Mouse (Mus musculus) ES-E14 (cell line): ENCODE measurements around the gene Gabra5. TPM values are rescaled to one million over a fixed set of nuclear protein-coding genes. Genes with fewer than 3 reads are reported as not detected.

Experiments used
- DNase-seq: peaks from one replicate; pipeline ENCODE4 v3.0.0-alpha.2; 2013; ENCODE audit warnings: low read depth, low spot score
- H3K27ac ChIP-seq: 2 replicates; pipeline ENCODE4 v1.5.1; 2012; ENCODE audit warnings: low read depth, mild to moderate bottlenecking, low read length, moderate library complexity, mixed read lengths; ENCODE audit not compliant: poor library complexity, insufficient read depth, severe bottlenecking
- H3K36me3 ChIP-seq: 2 replicates; pipeline ENCODE4 v1.6.1; 2012; ENCODE audit warnings: mild to moderate bottlenecking, low read length, moderate library complexity, mixed read lengths; ENCODE audit not compliant: control insufficient read depth, poor library complexity, insufficient read depth, severe bottlenecking
- H3K4me1 ChIP-seq, 2 experiments: fragments of 150-350 bp in 1 of 2; sonication (generic) in 1 of 2; 2 replicates each; pipeline ENCODE4 v1.6.1; 2012; ENCODE audit warnings: low read length in 2 of 2, mild to moderate bottlenecking in 1 of 2, mixed read lengths in 1 of 2; ENCODE audit not compliant: control insufficient read depth in 2 of 2, insufficient read depth in 2 of 2, poor library complexity in 1 of 2
- H3K4me3 ChIP-seq, 2 experiments: fragments of 150-350 bp in 1 of 2; sonication (generic) in 1 of 2; 2 replicates each; pipeline ENCODE4 v1.5.1; 2012; ENCODE audit warnings: low read length in 2 of 2, low read depth in 1 of 2, mild to moderate bottlenecking in 1 of 2, mixed read lengths in 1 of 2; ENCODE audit not compliant: insufficient read depth in 1 of 2, poor library complexity in 1 of 2, severe bottlenecking in 1 of 2
- H3K9ac ChIP-seq: 2 replicates; pipeline ENCODE4 v1.6.1; 2012; ENCODE audit warnings: low read depth, mild to moderate bottlenecking, low read length, mixed read lengths; ENCODE audit not compliant: poor library complexity, insufficient read depth, severe bottlenecking
- H3K9me3 ChIP-seq: fragments of 150-350 bp; sonication (generic); 2 replicates; pipeline ENCODE4 v1.6.1; 2012; ENCODE audit warnings: low read depth, mild to moderate bottlenecking, low read length; ENCODE audit not compliant: control insufficient read depth, insufficient read depth
- CHD2 ChIP-seq: IDR thresholded peaks from 2 replicates; pipeline ENCODE4 v1.6.1; 2014; ENCODE audit warnings: mild to moderate bottlenecking, low read depth, low read length, inconsistent platforms
- HCFC1 ChIP-seq: IDR thresholded peaks from 2 replicates; pipeline ENCODE4 v1.6.1; 2012; ENCODE audit warnings: low read length, inconsistent platforms, borderline replicate concordance; ENCODE audit not compliant: insufficient read depth
- MAFK ChIP-seq: IDR thresholded peaks from 2 replicates; pipeline ENCODE4 v1.6.1; 2014; ENCODE audit warnings: mild to moderate bottlenecking, low read depth, low read length, inconsistent platforms; ENCODE audit not compliant: insufficient read depth
- ZC3H11A ChIP-seq: IDR thresholded peaks from 2 replicates; pipeline ENCODE4 v1.6.1; 2012; ENCODE audit warnings: low read depth, mild to moderate bottlenecking, inconsistent platforms, low read length, borderline replicate concordance
- ZNF384 ChIP-seq: IDR thresholded peaks from 2 replicates; pipeline ENCODE4 v1.6.1; 2012; ENCODE audit warnings: low read depth, low read length, inconsistent platforms
- in situ Hi-C, 2 experiments: fragments of 600-800 bp; cut with MboI; formaldehyde crosslinking; loops; one replicate each; pipeline ENCODE4 v1.15.1; 2025; ENCODE audit warnings: low sequenced_read_pairs in 2 of 2, inconsistent platforms in 1 of 2; ENCODE audit not compliant: unreplicated experiment in 2 of 2
- total RNA-seq: library from RNA; depleted of rRNA; stranded (reverse); fragments of 300-350 nt; gene quantifications from 2 replicates; pipeline ENCODE4 v1.2.3, GENCODE M21; 2012

Gene Gabra5
- total RNA-seq, 1 experiment, result 0.49 TPM

DNA sequence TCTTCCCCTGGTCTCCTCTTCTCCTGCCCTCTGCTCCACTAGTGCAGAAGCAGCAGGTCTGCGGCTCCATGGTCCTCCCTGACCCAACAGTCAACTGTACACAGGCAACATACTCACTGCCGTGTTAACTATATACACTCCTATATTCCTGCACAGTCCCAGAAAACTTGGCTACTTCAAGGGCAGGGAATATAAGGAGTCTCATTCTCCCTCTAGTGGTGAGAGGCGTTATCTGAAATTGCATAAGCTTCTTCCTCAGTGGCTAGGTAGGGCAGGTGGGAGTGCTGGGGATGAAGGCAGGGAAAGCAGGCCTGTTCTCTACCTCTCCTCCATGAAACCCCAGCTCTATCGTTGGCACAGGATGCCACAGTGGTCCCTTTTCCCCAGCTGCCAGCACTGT is 125.7 kb downstream of the Gabra5 start:
- in situ Hi-C loops, result no loop called here
- DNase-seq, result peak; percentile 57
- Histone ChIP-seq H3K9me3 (no peaks in the 10 kb centered on the region), H3K27ac (no peak overlapping the region), H3K4me1 (no peaks in the 10 kb centered on the region), H3K36me3 (no peaks in the 10 kb centered on the region), H3K4me3 (no peak overlapping the region), H3K9ac (no peak overlapping the region)
- TF ChIP-seq ZNF384 (no peak), CHD2 (no peak), HCFC1 (no peak), ZC3H11A (no peak)

DNA sequence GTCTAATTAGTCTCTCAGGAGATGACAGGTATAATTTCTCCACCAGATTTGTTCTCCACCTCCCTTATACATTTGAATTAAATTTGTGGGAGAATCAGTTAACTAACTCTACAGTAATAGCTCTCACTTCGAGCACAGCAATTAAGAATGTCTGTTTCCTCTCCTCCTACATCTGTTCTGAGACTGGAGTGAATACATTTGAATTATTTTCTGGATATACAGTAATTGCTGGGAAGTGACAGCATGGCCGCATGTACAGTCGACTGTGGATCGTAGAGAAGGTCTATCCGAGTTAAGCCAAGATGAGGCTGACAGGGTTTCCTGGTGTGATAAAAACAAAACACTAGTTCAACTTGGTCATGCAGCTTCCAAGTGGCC is 143.9 kb downstream of the Gabra5 start:
- Histone ChIP-seq H3K27ac (no peak overlapping the region), H3K4me1 (no peaks in the 10 kb centered on the region), H3K4me3 (no peak overlapping the region), H3K36me3 (no peaks in the 10 kb centered on the region), H3K9me3 (no peaks in the 10 kb centered on the region), H3K9ac (no peak overlapping the region)
- in situ Hi-C loops, result no loop called here
- no peak for DNase-seq
- TF ChIP-seq ZC3H11A, result no peak
- no peak for TF ChIP-seq MAFK
- no peak for TF ChIP-seq CHD2
- TF ChIP-seq ZNF384, result no peak

DNA sequence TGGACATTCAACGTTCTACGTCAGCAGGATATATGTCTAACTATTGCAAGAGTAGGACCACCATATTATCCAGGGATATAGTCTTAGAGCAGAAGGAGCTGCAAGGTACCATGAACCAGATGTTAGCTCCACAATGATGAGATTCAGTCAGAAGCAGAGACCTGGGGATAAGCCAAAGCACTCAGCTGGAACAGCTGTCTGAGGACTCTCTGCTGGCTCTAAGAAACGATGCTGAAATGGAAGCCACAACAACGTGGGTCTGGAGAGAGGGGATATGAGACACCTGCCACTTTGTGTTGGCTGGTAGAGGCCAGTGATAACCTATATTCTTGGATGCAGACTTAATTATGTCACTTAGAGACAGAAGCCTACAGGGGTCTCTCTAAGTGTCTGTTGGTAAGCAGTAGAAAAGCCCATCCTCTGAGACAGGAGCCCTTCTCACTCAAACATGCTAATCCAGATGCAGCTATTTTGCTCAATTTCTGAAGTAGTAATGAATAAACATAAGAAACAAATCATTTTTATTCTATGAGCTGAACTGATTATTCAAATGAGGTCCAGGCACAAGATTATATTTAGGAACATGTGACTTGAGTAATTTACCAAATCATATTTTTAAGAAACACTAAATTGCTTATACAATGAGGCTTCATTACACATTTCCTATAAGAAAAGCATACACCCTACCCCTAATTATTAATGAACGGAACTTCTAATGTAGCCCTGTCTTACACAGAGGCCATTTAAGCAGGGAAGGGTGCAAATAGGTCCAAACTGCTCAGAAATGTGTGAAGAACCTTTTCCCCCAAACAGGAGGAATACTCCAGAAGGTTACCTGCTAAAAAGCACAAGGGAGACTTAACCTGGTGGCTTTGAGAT is 144.5 kb downstream of the Gabra5 start:
- H3K36me3 ChIP-seq, result no peaks in the 10 kb centered on the region
- no peak overlapping the region for H3K9ac ChIP-seq
- H3K4me3 ChIP-seq, result no peak overlapping the region
- in situ Hi-C loops, result no loop called here
- no peak for DNase-seq
- H3K27ac ChIP-seq, result no peak overlapping the region
- no peak for TF ChIP-seq MAFK
- no peak for TF ChIP-seq CHD2
- no peak for TF ChIP-seq ZC3H11A
- no peak for TF ChIP-seq ZNF384
- no peak for TF ChIP-seq HCFC1
- no peaks in the 10 kb centered on the region for H3K4me1 ChIP-seq
- no peaks in the 10 kb centered on the region for H3K9me3 ChIP-seq

DNA sequence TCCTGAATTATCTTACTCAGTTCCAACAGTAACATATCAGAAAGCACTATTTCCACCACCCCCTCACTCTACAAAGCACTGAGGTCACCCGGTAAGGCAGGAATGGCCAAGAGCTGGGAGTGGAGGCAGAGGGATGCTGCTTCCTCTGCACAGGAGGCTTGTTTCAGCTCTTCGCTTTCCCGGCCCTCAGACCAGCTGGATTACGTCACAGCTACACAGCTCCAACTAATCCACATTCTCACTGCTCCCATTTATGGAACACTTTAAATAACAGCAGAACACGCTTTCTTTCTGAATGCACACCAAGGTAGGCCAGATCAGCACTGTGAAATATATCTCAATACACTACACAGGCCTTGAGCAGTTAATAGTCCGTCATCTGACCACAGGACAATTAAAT is 146.0 kb downstream of the Gabra5 start:
- no peak overlapping the region for H3K27ac ChIP-seq

More for the DNA sequence above, 146.0 kb downstream of the Gabra5 start:
- in situ Hi-C loops, result no loop called here
- DNase-seq, result no peak
- H3K9ac ChIP-seq, result no peak overlapping the region
- TF ChIP-seq HCFC1, result no peak
- no peak for TF ChIP-seq MAFK
- TF ChIP-seq ZC3H11A, result no peak
- no peak for TF ChIP-seq CHD2
- no peak for TF ChIP-seq ZNF384
- no peak overlapping the region for H3K4me3 ChIP-seq
- H3K9me3 ChIP-seq, result no peaks in the 10 kb centered on the region
- H3K36me3 ChIP-seq, result no peaks in the 10 kb centered on the region
- no peaks in the 10 kb centered on the region for H3K4me1 ChIP-seq
